Mouse (Mus musculus) liver, embryonic 18 days (tissue): ENCODE results near the gene Hsdl1. TPM values are rescaled to one million over a fixed set of nuclear protein-coding genes. Genes with fewer than 3 reads are reported as not detected.

Experiments used
- polyA plus RNA-seq: library from polyadenylated mRNA; depleted of rRNA; stranded (reverse); fragments of >200 nt; gene quantifications from 2 replicates; pipeline ENCODE4 v1.2.3, GENCODE M21; 2012; rRNA removed

Gene Hsdl1
- polyA plus RNA-seq = 7.0 and 8.1 TPM in 2 replicates

DNA sequence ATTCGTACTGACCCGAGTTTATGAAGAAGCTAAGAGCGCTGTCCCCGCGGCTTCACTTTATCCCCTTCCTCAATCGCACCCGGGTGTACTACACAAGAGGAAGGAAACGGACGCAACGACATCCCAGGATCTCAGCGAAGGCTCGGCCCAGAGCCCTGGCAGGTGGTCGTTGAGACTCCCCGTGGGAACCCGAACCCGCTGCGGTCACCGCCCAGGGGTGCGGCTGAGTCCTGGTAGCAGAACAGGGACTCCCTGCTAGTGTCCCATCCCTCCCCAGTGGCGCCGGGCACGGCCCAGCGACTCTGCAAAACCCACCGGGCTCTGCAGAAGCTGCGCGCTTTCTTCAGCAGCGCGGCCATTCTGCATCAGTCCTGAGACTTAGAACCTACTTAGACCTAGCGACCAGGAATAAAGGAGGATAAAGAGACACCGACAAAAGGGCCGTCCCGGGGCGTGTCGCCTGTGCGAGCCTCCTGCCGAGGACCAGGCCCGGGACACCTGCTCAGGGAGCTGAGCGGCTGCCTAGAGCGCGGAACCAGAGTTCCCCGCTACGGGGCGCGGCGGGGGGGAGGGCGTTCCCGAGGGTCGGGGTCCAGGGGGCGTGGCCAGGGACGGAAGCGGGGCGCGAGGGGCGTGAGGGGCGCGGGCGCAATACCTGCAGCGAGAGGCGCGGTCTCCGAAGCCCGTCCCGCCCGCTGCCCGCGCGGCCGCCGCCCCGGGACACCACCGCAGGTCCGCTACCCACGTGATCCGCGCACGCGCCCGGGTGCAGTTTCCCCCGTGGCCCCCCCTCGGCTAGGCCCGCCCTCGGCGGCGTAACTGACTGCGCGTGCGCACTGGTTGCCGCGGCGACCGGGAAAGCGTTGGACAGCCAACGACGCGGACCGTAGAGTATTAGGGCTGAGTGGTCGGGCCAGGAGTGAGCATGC is at the start of gene Hsdl1, which contains the start of gene Dnaaf1:
Gene Hsdl1 (minus strand): TSS at position 747 of the 929 bp plus-strand sequence.
Gene Dnaaf1 (plus strand): TSS at position 799 of the 929 bp plus-strand sequence.

DNA sequence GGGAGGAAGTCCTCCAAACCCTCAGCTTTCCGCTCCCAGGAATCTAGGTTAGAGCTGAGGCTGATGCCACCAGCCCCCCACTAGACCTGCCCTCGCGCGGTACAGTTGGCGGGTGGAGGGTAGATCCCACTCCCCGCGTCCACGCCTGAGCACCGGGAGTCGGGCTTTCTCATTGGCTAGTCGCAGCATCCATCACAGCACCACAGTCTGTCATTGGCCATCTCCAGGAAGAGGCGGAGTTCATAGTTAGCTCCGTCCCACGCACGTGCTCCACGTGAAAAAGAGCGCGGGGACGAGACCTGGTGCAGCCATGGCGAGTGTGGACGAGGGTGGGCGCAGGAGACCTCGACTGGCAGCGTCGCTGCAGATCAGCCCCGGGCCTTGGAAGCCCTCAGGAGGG is 37.5 kb upstream of the Hsdl1 start, which contains the start of gene Adad2:
Gene Adad2 (plus strand): TSS at position 277 of the 400 bp plus-strand sequence.

DNA sequence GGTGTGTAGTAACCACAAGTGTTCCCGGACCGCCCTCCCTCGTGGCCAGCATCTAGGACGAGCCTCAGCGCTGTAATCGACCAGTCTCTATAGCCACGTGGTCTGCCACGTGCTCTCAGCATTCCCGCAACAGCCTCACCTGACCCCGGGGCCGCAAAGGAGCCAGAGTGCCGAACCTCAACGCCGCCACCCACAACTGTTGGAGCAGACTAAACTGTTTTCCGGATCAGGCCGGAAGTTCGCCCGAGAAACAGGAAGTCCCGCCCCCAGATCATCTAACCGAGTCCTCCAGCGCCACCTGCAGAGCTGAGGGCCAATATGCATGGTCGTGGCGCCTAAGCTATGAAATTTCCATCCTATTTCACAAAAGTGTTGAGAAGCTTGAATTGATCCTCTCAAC is 30.0 kb upstream of the Hsdl1 start, which contains the start of gene Taf1c:
Gene Taf1c (minus strand): TSS at position 227 of the 400 bp plus-strand sequence.

DNA sequence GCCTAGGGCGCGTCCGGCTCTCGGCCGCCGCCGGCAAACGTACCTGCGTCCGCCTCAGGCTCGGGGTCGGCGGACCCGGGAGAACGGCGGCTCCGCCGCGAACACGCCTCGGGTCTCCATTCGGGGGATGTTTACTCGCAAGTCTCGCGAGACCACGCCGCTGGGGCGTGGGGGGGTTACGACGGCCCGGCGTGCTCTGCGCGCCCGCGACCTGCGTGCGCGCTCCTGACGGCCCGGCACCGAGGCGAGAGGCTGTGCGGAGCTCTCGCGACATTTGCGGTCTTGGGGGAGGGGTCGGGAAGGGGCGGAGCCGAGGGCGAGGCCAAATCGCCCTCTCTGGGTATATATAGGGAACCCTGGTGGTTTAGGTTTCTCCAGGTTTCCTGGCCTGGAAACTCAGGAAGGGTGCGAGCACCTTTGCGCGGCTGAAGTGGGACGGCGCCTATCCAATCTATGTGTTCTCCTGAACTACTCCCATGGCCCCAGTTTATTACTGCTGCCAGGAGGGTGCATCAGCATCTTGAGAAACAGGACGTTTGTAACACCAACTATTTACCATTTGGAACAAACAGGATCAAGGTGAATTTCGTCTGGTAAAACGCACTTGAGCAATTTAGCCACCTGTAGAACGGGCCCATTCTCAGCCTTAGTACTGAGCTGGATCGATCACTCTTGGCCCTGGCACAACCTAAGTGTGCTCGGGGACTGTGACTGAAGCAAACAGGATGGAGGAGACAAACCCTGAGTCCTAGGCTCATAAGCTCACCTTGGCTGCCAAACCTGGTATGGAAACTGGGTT is 16.2 kb downstream of the Hsdl1 start, which contains the start of gene Mbtps1:
Gene Mbtps1 (minus strand): TSS at position 133 of the 799 bp plus-strand sequence.

Other genes starting within 250 kb of the Hsdl1 start
- gene Hsbp1, start 230.7 kb downstream of the Hsdl1 start, polyA plus RNA-seq = 71.0 and 71.2 TPM in 2 replicates
- gene Mlycd, start 180.3 kb downstream of the Hsdl1 start, polyA plus RNA-seq = 20.1 and 21.0 TPM in 2 replicates
- 97.9 and 110 TPM in 2 replicates for gene Osgin1, start 141.1 kb downstream of the Hsdl1 start, polyA plus RNA-seq
- gene Necab2, start 128.5 kb downstream of the Hsdl1 start, polyA plus RNA-seq = 0.08 and 0.13 TPM in 2 replicates
- gene Slc38a8, start 73.5 kb downstream of the Hsdl1 start, polyA plus RNA-seq = 0.02 TPM in 2 replicates
- 29.0 and 31.0 TPM in 2 replicates for gene Mbtps1, start 16.4 kb downstream of the Hsdl1 start, polyA plus RNA-seq
- gene Dnaaf1, start 52 bp upstream of the Hsdl1 start, polyA plus RNA-seq = 0.01 and 0.06 TPM in 2 replicates
- gene Taf1c, start 30.0 kb upstream of the Hsdl1 start, polyA plus RNA-seq = 3.9 and 4.3 TPM in 2 replicates
- gene Adad2, start 37.6 kb upstream of the Hsdl1 start, polyA plus RNA-seq = not detected in 2 replicates
- 0.01 TPM in 1 of 2 replicates, not detected in the other for gene Kcng4, start 60.5 kb upstream of the Hsdl1 start, polyA plus RNA-seq
- 3.5 and 4.1 TPM in 2 replicates for gene Wfdc1, start 91.2 kb upstream of the Hsdl1 start, polyA plus RNA-seq
- 0.05 and 0.10 TPM in 2 replicates for gene Atp2c2, start 124.8 kb upstream of the Hsdl1 start, polyA plus RNA-seq
- 4.4 and 4.6 TPM in 2 replicates for gene Tldc1, start 203.2 kb upstream of the Hsdl1 start, polyA plus RNA-seq